Mouse (Mus musculus) v-Abl transformed pro-B cells (cell line): ENCODE measurements around the gene Zfp61.
"Not testable (repeated sequence)": the region's sequence is repeated elsewhere in the genome, so short reads cannot be mapped to it uniquely, and the experiment has no call there.

Experiments
- in situ Hi-C, 2 experiments: fragments of 400-800 bp; cut with MboI; formaldehyde crosslinking; loops; one replicate each; pipeline ENCODE4 v1.15.1; 2025; ENCODE audit not compliant: unreplicated experiment in 2 of 2

The Zfp61 gene

GRCm38 (mm10) chr7:24298635-24298972 is 2.4 kb downstream of the Zfp61 start:
- in situ Hi-C loops, result no loop called here

GRCm38 (mm10) chr7:24297361-24298095 is 3.5 kb downstream of the Zfp61 start:
- in situ Hi-C loops, result no loop called here

- in situ Hi-C loops, result no loop called here
These were observed 4.6 kb downstream of the Zfp61 start for GRCm38 (mm10) chr7:24296386-24296785.

GRCm38 (mm10) chr7:24295376-24295775 is 5.7 kb downstream of the Zfp61 start:
- in situ Hi-C loops, result no loop called here

- in situ Hi-C loops, result no loop called here
These were observed 6.3 kb downstream of the Zfp61 start for GRCm38 (mm10) chr7:24294763-24295162.

- in situ Hi-C loops, result no loop called here
These were observed 7.8 kb downstream of the Zfp61 start for GRCm38 (mm10) chr7:24293061-24293851.

GRCm38 (mm10) chr7:24291387-24292090 is 9.5 kb downstream of the Zfp61 start:
- in situ Hi-C loops, result no loop called here

GRCm38 (mm10) chr7:24290106-24290693 is 10.8 kb downstream of the Zfp61 start:
- in situ Hi-C loops, result no loop called here

GRCm38 (mm10) chr7:24288512-24288911 is 12.5 kb downstream of the Zfp61 start:
- in situ Hi-C loops, result loop anchor here in 1 of 2 experiments (10.0 kb wide), 1 partner anchor 324 kb away; no protein-coding TSS in a partner anchor

- in situ Hi-C loops, result loop anchor here in 1 of 2 experiments (10.0 kb wide), 1 partner anchor 323 kb away; no protein-coding TSS in a partner anchor
These were observed 13.4 kb downstream of the Zfp61 start for GRCm38 (mm10) chr7:24287670-24288069.

GRCm38 (mm10) chr7:24286916-24287315 is 14.1 kb downstream of the Zfp61 start:
- in situ Hi-C loops, result loop anchor here in 1 of 2 experiments (10.0 kb wide), 1 partner anchor 322 kb away; no protein-coding TSS in a partner anchor

GRCm38 (mm10) chr7:24286090-24286489 is 14.9 kb downstream of the Zfp61 start:
- in situ Hi-C loops, result loop anchor here in 1 of 2 experiments (10.0 kb wide), 1 partner anchor 321 kb away; no protein-coding TSS in a partner anchor

- in situ Hi-C loops, result loop anchor here in 1 of 2 experiments (10.0 kb wide), 1 partner anchor 316 kb away; no protein-coding TSS in a partner anchor
These were observed 20.2 kb downstream of the Zfp61 start for GRCm38 (mm10) chr7:24280858-24281145.

- in situ Hi-C loops, result loop anchor here in 1 of 2 experiments (10.0 kb wide), 1 partner anchor 315 kb away; no protein-coding TSS in a partner anchor
These were observed 20.8 kb downstream of the Zfp61 start for GRCm38 (mm10) chr7:24280031-24280857.

GRCm38 (mm10) chr7:24278771-24279170 is 22.3 kb downstream of the Zfp61 start:
- in situ Hi-C loops, result not testable (repeated sequence)

- in situ Hi-C loops, result no loop called here
These were observed 26.6 kb downstream of the Zfp61 start for GRCm38 (mm10) chr7:24274456-24274855.

- in situ Hi-C loops, result no loop called here
These were observed 29.8 kb downstream of the Zfp61 start for GRCm38 (mm10) chr7:24271191-24271590.

GRCm38 (mm10) chr7:24270288-24270672 is 30.8 kb downstream of the Zfp61 start, which contains the start of gene Zfp93:
Gene Zfp93 (plus strand): TSS chr7:24270420.
- in situ Hi-C loops, result no loop called here

- in situ Hi-C loops, result no loop called here
These were observed 31.3 kb downstream of the Zfp61 start for GRCm38 (mm10) chr7:24269667-24270287.
